Mouse (Mus musculus): ENCODE measurements around the gene Phc1. TPM values are rescaled to one million over a fixed set of nuclear protein-coding genes. Genes with fewer than 3 reads are reported as not detected.

Gene Phc1
- polyA plus RNA-seq, 1 experiment from 2014 or later: 36.1 TPM

DNA sequence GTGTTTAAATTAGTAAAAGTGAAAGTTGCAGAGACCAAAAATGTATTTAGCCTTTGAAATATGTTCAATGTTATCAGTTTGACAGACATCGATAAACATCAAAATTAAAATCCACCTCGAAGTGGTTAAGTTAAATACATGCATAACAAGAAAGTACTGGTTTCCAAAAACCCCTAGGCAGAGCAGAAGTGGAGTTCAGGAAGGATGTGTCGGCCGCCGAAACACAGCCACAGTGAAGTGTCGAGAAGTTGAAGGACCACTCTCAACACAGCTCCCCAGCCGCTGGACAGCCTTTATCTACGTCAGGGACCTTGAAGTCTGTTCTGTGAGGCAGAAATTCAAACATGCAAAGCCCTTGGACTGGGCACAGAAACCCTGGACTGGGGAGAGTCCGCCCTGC is 36.8 kb downstream of the Phc1 start:
- no peak overlapping the region for H3K9ac ChIP-seq (replicated peaks)
- H3K27me3 ChIP-seq: no peaks in the 10 kb centered on the region
- H3K4me1 ChIP-seq: no peaks in the 10 kb centered on the region
- H3K27ac ChIP-seq (replicated peaks): no peak overlapping the region
- ATAC-seq (ENCODE audit: low FRiP score, low read depth): no peak
- 81% methylated on average over 9 of the region's 9 CpGs for WGBS
- H3K4me2 ChIP-seq (replicated peaks): no peak overlapping the region
- H3K9me3 ChIP-seq: no peaks in the 10 kb centered on the region
- no peak overlapping the region for H3K4me3 ChIP-seq
- no peaks in the 10 kb centered on the region for H3K36me3 ChIP-seq

DNA sequence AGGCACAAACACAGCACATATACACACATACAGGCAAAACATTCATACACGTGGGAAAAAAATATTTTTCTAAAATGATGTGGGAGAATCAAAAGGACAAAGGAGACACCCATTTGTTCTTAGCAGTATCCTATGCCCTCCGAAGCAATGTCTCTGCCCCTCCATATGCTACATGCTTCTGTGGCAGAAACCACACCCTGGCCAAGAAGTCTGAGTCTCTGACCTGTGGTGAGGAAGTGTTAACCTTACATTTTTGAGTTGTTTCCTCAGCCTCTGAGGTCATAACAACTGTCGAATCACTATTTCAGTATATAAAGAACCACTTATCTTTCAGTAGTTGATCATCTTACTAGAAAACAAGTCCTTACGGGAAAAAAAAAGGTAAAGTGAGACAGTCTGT is 37.7 kb downstream of the Phc1 start:
- WGBS: 85% methylated on average over 4 of the region's 4 CpGs
- H3K27ac ChIP-seq (replicated peaks): no peak overlapping the region
- H3K4me3 ChIP-seq: no peak overlapping the region
- H3K27me3 ChIP-seq: no peaks in the 10 kb centered on the region
- no peak overlapping the region for H3K9ac ChIP-seq (replicated peaks)
- H3K9me3 ChIP-seq: no peaks in the 10 kb centered on the region
- H3K36me3 ChIP-seq: no peaks in the 10 kb centered on the region
- H3K4me2 ChIP-seq (replicated peaks): no peak overlapping the region
- no peaks in the 10 kb centered on the region for H3K4me1 ChIP-seq
- ATAC-seq (ENCODE audit: low FRiP score, low read depth): no peak

DNA sequence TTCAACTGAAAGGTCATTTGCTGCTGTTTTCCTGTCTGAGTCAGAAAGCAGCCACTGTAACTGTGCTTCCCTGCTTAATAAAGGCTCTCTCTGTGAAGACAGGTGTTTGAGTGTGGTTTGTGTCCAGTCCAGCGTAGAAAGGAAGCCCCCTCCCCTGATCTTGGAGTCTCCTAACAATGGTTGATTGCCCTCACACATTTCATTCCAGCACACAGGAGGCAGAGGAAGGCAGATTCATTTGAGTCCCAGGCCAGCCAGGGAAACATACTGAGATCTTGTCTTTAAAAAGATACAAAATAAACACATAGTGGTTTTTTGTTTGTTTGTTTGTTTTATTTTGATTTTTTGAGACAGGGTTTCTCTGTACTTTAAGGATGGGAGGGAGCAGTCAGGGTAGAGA is 38.2 kb downstream of the Phc1 start:
- Histone ChIP-seq H3K9me3 (no peaks in the 10 kb centered on the region), H3K4me3 (no peak overlapping the region), H3K4me2 (replicated peaks) (no peak overlapping the region), H3K4me1 (no peaks in the 10 kb centered on the region), H3K27ac (replicated peaks) (no peak overlapping the region), H3K36me3 (no peaks in the 10 kb centered on the region), H3K9ac (replicated peaks) (no peak overlapping the region), H3K27me3 (no peaks in the 10 kb centered on the region)
- 62% methylated on average over 1 of the region's 1 CpGs for WGBS
- no peak for ATAC-seq (ENCODE audit: low FRiP score, low read depth)

- no peak for ATAC-seq (ENCODE audit: low FRiP score, low read depth)
- no peak overlapping the region for H3K9ac ChIP-seq (replicated peaks)
- no peaks in the 10 kb centered on the region for H3K4me1 ChIP-seq
- 82% methylated on average over 3 of the region's 3 CpGs for WGBS
- no peaks in the 10 kb centered on the region for H3K9me3 ChIP-seq
- no peaks in the 10 kb centered on the region for H3K27me3 ChIP-seq
- no peak overlapping the region for H3K4me2 ChIP-seq (replicated peaks)
- no peak overlapping the region for H3K27ac ChIP-seq (replicated peaks)
- no peaks in the 10 kb centered on the region for H3K36me3 ChIP-seq
- no peak overlapping the region for H3K4me3 ChIP-seq
Measured at GRCm38 (mm10) chr6:122299621-122300133, 40.7 kb downstream of the Phc1 start.

DNA sequence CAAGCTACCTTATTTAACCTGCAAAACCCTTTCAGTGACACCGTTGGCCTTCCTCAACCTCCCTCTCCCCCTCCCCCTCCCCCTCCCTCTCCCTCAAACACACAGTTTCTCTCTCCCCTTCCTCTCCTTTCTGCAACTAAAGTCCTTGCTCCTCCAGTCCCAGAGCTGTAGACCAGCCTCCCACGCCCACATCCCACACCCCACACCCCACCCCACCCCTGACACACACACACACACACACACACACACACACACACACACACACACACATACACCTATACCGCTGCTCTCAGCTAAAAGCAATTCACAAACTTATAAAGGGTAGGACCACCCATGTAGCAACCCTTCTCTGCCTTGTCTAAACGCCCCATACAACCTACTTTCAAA is 42.1 kb downstream of the Phc1 start:
- Histone ChIP-seq H3K9me3 (no peaks in the 10 kb centered on the region), H3K4me2 (replicated peaks) (peak overlapping the region; percentile 64), H3K27me3 (no peaks in the 10 kb centered on the region), H3K36me3 (no peaks in the 10 kb centered on the region), H3K27ac (replicated peaks) (no peak overlapping the region), H3K4me3 (no peak overlapping the region), H3K4me1 (no peaks in the 10 kb centered on the region), H3K9ac (replicated peaks) (no peak overlapping the region)
- ATAC-seq (ENCODE audit: low FRiP score, low read depth): peak; percentile 27; the same call in 1 of the 2 replicates
- WGBS: 47% methylated on average over 3 of the region's 4 CpGs

GRCm38 (mm10) chr6:122297279-122298222 is 42.8 kb downstream of the Phc1 start:
- H3K9ac ChIP-seq (replicated peaks): peak overlapping the region; percentile 66
- WGBS: 6% methylated on average over 25 of the region's 25 CpGs

GRCm38 (mm10) chr6:122296918-122297278 is 43.5 kb downstream of the Phc1 start:
- H3K9me3 ChIP-seq: no peaks in the 10 kb centered on the region
- peak; percentile 57; the same call in 1 of the 2 replicates for ATAC-seq (ENCODE audit: low FRiP score, low read depth)
- peak overlapping the region; percentile 51 for H3K4me3 ChIP-seq
- peak overlapping the region; percentile 73 for H3K27ac ChIP-seq (replicated peaks)
- H3K4me2 ChIP-seq (replicated peaks): peak overlapping the region; percentile 64
- WGBS: 30% methylated on average over 3 of the region's 3 CpGs
- H3K9ac ChIP-seq (replicated peaks): peak overlapping the region; percentile 66
- H3K4me1 ChIP-seq: no peaks in the 10 kb centered on the region
- H3K27me3 ChIP-seq: no peaks in the 10 kb centered on the region
- H3K36me3 ChIP-seq: no peaks in the 10 kb centered on the region

More at GRCm38 (mm10) chr6:122297279-122298222, 42.8 kb downstream of the Phc1 start:
- peak overlapping the region; percentile 64 for H3K4me2 ChIP-seq (replicated peaks)
- no peaks in the 10 kb centered on the region for H3K4me1 ChIP-seq
- no peaks in the 10 kb centered on the region for H3K9me3 ChIP-seq
- H3K27ac ChIP-seq (replicated peaks): peak overlapping the region; percentile 73
- ATAC-seq (ENCODE audit: low FRiP score, low read depth): peak; percentile 80
- no peaks in the 10 kb centered on the region for H3K36me3 ChIP-seq
- no peaks in the 10 kb centered on the region for H3K27me3 ChIP-seq
- peak overlapping the region; percentile 51 for H3K4me3 ChIP-seq

DNA sequence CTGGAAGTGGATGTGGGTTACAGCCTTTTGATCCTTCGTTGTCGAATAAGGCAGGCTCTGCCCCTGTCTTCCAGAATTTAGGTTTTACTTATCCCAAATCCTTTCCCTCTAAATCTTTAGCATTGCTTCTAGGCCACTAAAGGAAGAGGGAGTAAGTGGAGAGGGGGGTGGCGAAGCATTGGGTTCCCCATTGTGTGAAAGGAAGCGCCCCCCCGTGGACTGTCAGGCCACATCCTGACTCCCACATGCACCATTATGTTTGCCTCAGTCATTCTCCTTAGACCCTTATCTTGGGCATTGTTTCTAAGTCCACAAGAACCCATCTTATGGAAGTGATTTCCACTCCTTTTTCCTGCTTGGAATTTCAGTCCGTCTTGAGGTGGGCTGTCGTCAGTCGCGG is 45.1 kb downstream of the Phc1 start:
- ATAC-seq (ENCODE audit: low FRiP score, low read depth): no peak
- H3K4me1 ChIP-seq: no peaks in the 10 kb centered on the region
- 61% methylated on average over 9 of the region's 9 CpGs for WGBS

DNA sequence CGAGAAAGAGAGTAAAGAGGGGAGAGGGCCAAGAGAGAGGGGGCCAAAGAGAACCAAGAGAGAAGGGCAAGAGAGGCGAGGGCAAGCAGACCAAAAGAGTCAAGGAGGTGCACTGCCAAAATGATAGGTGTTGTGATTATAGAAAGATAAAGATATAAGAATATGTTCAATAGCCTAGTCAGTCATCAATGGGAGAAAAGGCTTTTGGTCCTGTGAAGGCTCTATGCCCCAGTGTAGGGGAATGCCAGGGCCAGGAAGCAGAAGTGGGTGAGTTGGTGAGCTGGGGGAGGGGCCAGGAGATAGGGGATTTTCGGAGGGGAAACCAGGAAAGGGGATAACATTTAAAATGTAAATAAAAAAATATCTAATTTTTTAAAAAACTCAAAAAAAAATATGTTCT is 46.1 kb downstream of the Phc1 start:
- no peaks in the 10 kb centered on the region for H3K4me1 ChIP-seq
- H3K27me3 ChIP-seq: no peaks in the 10 kb centered on the region
- WGBS: 76% methylated on average over 3 of the region's 3 CpGs
- H3K4me3 ChIP-seq: no peak overlapping the region
- H3K9me3 ChIP-seq: no peaks in the 10 kb centered on the region
- ATAC-seq (ENCODE audit: low FRiP score, low read depth): no peak
- no peaks in the 10 kb centered on the region for H3K36me3 ChIP-seq
- no peak overlapping the region for H3K4me2 ChIP-seq (replicated peaks)
- H3K9ac ChIP-seq (replicated peaks): no peak overlapping the region
- H3K27ac ChIP-seq (replicated peaks): no peak overlapping the region

More for the DNA sequence above, 45.1 kb downstream of the Phc1 start:
- Histone ChIP-seq H3K36me3 (no peaks in the 10 kb centered on the region), H3K27ac (replicated peaks) (no peak overlapping the region), H3K9ac (replicated peaks) (no peak overlapping the region), H3K9me3 (no peaks in the 10 kb centered on the region), H3K4me3 (no peak overlapping the region), H3K27me3 (no peaks in the 10 kb centered on the region), H3K4me2 (replicated peaks) (no peak overlapping the region)

- Histone ChIP-seq H3K4me2 (replicated peaks) (no peak overlapping the region), H3K36me3 (no peaks in the 10 kb centered on the region), H3K27ac (replicated peaks) (no peak overlapping the region), H3K4me1 (no peaks in the 10 kb centered on the region), H3K4me3 (no peak overlapping the region), H3K9ac (replicated peaks) (no peak overlapping the region), H3K27me3 (no peaks in the 10 kb centered on the region), H3K9me3 (no peaks in the 10 kb centered on the region)
- WGBS: 89% methylated on average over 9 of the region's 9 CpGs
- no peak for ATAC-seq (ENCODE audit: low FRiP score, low read depth)
Measured at GRCm38 (mm10) chr6:122293796-122294195, 46.6 kb downstream of the Phc1 start.

GRCm38 (mm10) chr6:122293121-122293520 is 47.2 kb downstream of the Phc1 start:
- Histone ChIP-seq H3K4me3 (no peak overlapping the region), H3K4me1 (no peaks in the 10 kb centered on the region), H3K9ac (replicated peaks) (no peak overlapping the region), H3K4me2 (replicated peaks) (no peak overlapping the region), H3K9me3 (no peaks in the 10 kb centered on the region), H3K36me3 (no peaks in the 10 kb centered on the region), H3K27me3 (no peaks in the 10 kb centered on the region), H3K27ac (replicated peaks) (no peak overlapping the region)
- no peak for ATAC-seq (ENCODE audit: low FRiP score, low read depth)
- 93% methylated on average over 8 of the region's 8 CpGs for WGBS

- WGBS: 81% methylated on average over 2 of the region's 2 CpGs
Measured at GRCm38 (mm10) chr6:122292184-122292583, 48.2 kb downstream of the Phc1 start.

More at GRCm38 (mm10) chr6:122292184-122292583, 48.2 kb downstream of the Phc1 start:
- H3K27ac ChIP-seq (replicated peaks): no peak overlapping the region
- H3K36me3 ChIP-seq: no peaks in the 10 kb centered on the region
- no peaks in the 10 kb centered on the region for H3K27me3 ChIP-seq
- H3K4me3 ChIP-seq: no peak overlapping the region
- H3K9ac ChIP-seq (replicated peaks): no peak overlapping the region
- no peak for ATAC-seq (ENCODE audit: low FRiP score, low read depth)
- no peak overlapping the region for H3K4me2 ChIP-seq (replicated peaks)
- H3K4me1 ChIP-seq: no peaks in the 10 kb centered on the region
- no peaks in the 10 kb centered on the region for H3K9me3 ChIP-seq
